Mouse (Mus musculus): Measurements from ENCODE around the gene Olfr111. TPM values are rescaled to one million over a fixed set of nuclear protein-coding genes. Genes with fewer than 3 reads are reported as not detected.
A peak's percentile ranks its signal among the peaks of the same experiment; 100 is the strongest.

The Olfr111 gene
- polyA plus RNA-seq, 1 experiment from 2014 or later: not detected

DNA sequence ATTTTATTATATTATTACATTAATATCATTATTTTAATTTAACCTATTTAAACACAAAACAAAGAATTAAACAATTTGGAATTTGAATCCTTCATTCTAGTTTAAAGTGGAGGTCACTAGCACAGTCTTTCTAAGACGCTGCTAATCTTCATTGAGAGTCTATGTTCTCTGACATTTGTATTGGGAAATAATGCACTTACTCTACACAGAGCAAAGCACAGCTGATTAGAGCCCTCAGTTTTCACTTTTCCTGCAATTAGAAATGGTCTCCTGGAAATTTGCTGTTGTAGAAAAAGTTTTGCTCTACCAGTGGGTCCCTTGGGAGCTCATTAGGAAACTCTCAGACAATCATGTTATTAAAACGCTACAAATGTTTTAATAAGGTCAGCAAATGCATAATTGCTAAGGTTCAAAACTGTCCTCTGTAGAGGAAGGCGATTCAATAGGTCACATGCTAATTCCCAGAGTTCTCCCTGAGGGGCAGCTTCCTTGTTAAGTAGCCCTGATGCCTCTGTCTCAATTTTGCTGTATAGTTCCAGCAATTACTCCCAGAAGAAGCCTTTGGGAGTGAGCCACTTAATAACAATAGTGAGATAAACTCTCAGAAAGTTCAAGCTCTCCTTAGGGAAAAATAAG is 36.1 kb downstream of the Olfr111 start:
- 71% methylated on average over 3 of the region's 3 CpGs for WGBS
- no peak overlapping the region for H3K4me2 ChIP-seq (ENCODE audit: low read depth, low read length)
- ATAC-seq: no peak
- H3K4me1 ChIP-seq (ENCODE audit: control insufficient read depth, insufficient read depth, low read length): no peaks in the 10 kb centered on the region
- no peak overlapping the region for H3K9ac ChIP-seq (ENCODE audit: low read depth, low read length)
- no peaks in the 10 kb centered on the region for H3K36me3 ChIP-seq (ENCODE audit: control insufficient read depth, insufficient read depth, low read length)
- H3K4me3 ChIP-seq (ENCODE audit: low read length): no peak overlapping the region
- no peaks in the 10 kb centered on the region for H3K27me3 ChIP-seq (replicated peaks; ENCODE audit: control insufficient read depth, insufficient read depth, low read length)
- H3K27ac ChIP-seq (ENCODE audit: low read length): no peak overlapping the region
- H3K9me3 ChIP-seq (ENCODE audit: control insufficient read depth, low read length): no peaks in the 10 kb centered on the region

DNA sequence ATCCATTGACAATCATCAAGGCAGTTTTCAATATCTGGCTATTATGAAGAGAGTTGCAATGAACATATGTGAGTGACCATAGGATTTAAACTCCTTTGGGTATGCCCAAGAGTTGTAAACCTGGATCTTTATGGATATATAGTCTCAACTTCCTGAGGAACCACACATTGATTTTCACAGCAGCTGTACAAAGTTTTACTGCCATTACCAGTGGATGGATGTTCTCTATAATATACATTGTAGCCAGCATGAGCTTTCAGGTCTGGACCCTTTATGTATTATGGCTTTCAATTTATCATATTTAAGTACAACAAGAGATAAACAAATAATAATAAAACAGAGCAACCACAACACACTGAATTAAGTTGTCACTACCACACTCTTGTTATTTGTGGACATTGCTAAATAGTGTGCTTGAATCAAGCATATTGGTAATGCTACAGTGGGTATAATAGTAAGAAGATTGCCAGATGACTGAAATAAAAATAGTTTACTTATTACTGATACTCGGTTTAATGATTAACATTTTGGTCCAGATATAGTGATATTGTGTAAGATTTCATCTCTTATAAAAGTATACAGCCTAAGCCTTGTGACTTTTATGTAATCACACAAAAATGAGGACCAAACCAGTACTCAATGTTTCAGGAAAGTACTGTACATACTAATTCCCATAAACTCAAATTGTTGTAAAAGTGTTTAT is 51.2 kb downstream of the Olfr111 start:
- Histone ChIP-seq H3K27ac (ENCODE audit: low read length) (no peak overlapping the region), H3K4me1 (ENCODE audit: control insufficient read depth, insufficient read depth, low read length) (no peaks in the 10 kb centered on the region), H3K9me3 (ENCODE audit: control insufficient read depth, low read length) (no peaks in the 10 kb centered on the region), H3K36me3 (ENCODE audit: control insufficient read depth, insufficient read depth, low read length) (no peaks in the 10 kb centered on the region), H3K4me3 (ENCODE audit: low read length) (no peak overlapping the region), H3K9ac (ENCODE audit: low read depth, low read length) (no peak overlapping the region), H3K4me2 (ENCODE audit: low read depth, low read length) (no peak overlapping the region), H3K27me3 (replicated peaks; ENCODE audit: control insufficient read depth, insufficient read depth, low read length) (no peaks in the 10 kb centered on the region)
- peak; percentile 96 for ATAC-seq
- WGBS: 51% methylated on average over 1 of the region's 1 CpGs

DNA sequence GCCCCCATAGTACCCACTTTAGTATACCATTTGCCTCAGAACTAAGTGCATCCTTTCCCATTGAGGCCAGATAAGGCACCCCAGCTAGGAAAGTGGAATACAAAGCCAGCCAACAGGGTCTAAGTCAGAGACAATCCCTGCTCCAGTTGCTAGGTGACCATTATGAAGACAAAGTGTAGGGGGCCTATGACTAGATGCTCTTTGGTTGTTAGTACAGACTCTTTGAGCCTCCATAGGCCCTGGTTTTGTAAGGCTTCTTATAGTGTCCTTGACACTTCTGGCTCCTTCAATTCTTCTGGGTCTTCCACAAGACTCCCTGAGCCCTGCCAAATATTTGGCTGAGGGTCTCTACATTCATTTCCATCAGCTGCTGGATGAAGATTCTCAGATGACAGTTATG is 61.5 kb downstream of the Olfr111 start, which contains the start of gene Olfr112:
TSS of gene Olfr112 (minus strand) at position 101 of the 400 bp plus-strand sequence.
- Histone ChIP-seq H3K27ac (ENCODE audit: low read length) (no peak within 1 kb of the TSS), H3K4me3 (ENCODE audit: low read length) (no peak within 1 kb of the TSS), H3K36me3 (ENCODE audit: control insufficient read depth, insufficient read depth, low read length) (no peaks in the 10 kb centered on the region), H3K27me3 (replicated peaks; ENCODE audit: control insufficient read depth, insufficient read depth, low read length) (no peaks in the 10 kb centered on the region), H3K4me2 (ENCODE audit: low read depth, low read length) (no peak within 1 kb of the TSS), H3K9me3 (ENCODE audit: control insufficient read depth, low read length) (no peaks in the 10 kb centered on the region), H3K9ac (ENCODE audit: low read depth, low read length) (no peak within 1 kb of the TSS), H3K4me1 (ENCODE audit: control insufficient read depth, insufficient read depth, low read length) (no peaks in the 10 kb centered on the region)
- ATAC-seq: no peak

DNA sequence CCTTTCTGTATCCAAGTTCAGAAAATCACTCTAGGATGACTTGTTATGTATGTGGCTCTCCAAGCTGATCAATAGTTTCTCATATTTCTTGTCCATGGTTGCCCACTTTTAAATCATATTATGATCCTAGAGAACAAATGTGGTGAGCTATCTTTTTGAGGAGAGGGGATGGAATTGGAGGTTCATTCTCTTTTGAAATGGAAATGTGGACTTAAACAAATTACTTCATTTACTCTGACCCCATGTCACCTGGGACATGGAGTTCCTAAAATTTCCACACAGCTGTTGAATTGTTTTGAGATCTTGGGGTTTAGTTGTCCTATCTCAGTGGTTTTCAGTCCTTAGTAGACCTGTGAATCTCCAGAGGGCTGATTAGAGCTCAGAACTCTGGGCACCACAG is 69.7 kb downstream of the Olfr111 start, which contains the start of gene Olfr113:
TSS of gene Olfr113 (minus strand) at position 101 of the 400 bp plus-strand sequence.
- Histone ChIP-seq H3K4me2 (ENCODE audit: low read depth, low read length) (no peak within 1 kb of the TSS), H3K4me3 (ENCODE audit: low read length) (no peak within 1 kb of the TSS), H3K27me3 (replicated peaks; ENCODE audit: control insufficient read depth, insufficient read depth, low read length) (no peaks in the 10 kb centered on the region), H3K36me3 (ENCODE audit: control insufficient read depth, insufficient read depth, low read length) (no peaks in the 10 kb centered on the region), H3K4me1 (ENCODE audit: control insufficient read depth, insufficient read depth, low read length) (no peaks in the 10 kb centered on the region), H3K9ac (ENCODE audit: low read depth, low read length) (no peak within 1 kb of the TSS), H3K9me3 (ENCODE audit: control insufficient read depth, low read length) (no peaks in the 10 kb centered on the region), H3K27ac (ENCODE audit: low read length) (no peak within 1 kb of the TSS)
- ATAC-seq: no peak

Other genes with a start within 250 kb of the Olfr111 start
- gene Olfr98, start 244.3 kb upstream of the Olfr111 start, polyA plus RNA-seq (2015; fragmentation: Nextera tagmentation; extraction: Ambion mirVana): not detected in 2 replicates
- 5.1 and 5.2 TPM in 2 replicates for gene H2-M3, start 237.8 kb upstream of the Olfr111 start, polyA plus RNA-seq (2015; fragmentation: Nextera tagmentation; extraction: Ambion mirVana)
- gene Olfr99, start 224.6 kb upstream of the Olfr111 start, polyA plus RNA-seq (2015; fragmentation: Nextera tagmentation; extraction: Ambion mirVana): 0.10 TPM in 1 of 2 replicates, not detected in the other
- not detected in 2 replicates for gene Olfr101, start 203.7 kb upstream of the Olfr111 start, polyA plus RNA-seq (2015; fragmentation: Nextera tagmentation; extraction: Ambion mirVana)
- not detected in 2 replicates for gene Olfr102, start 191.0 kb upstream of the Olfr111 start, polyA plus RNA-seq (2015; fragmentation: Nextera tagmentation; extraction: Ambion mirVana)
- not detected in 2 replicates for gene Olfr103, start 168.3 kb upstream of the Olfr111 start, polyA plus RNA-seq (2015; fragmentation: Nextera tagmentation; extraction: Ambion mirVana)
- not detected in 2 replicates for gene Olfr104-ps, start 148.4 kb upstream of the Olfr111 start, polyA plus RNA-seq (2015; fragmentation: Nextera tagmentation; extraction: Ambion mirVana)
- not detected in 2 replicates for gene Olfr105-ps, start 129.0 kb upstream of the Olfr111 start, polyA plus RNA-seq (2015; fragmentation: Nextera tagmentation; extraction: Ambion mirVana)
- not detected in 2 replicates for gene Olfr106-ps, start 117.6 kb upstream of the Olfr111 start, polyA plus RNA-seq (2015; fragmentation: Nextera tagmentation; extraction: Ambion mirVana)
- gene Olfr107, start 108.8 kb upstream of the Olfr111 start, polyA plus RNA-seq (2015; fragmentation: Nextera tagmentation; extraction: Ambion mirVana): not detected in 2 replicates
- gene Olfr108, start 62.5 kb upstream of the Olfr111 start, polyA plus RNA-seq (2015; fragmentation: Nextera tagmentation; extraction: Ambion mirVana): not detected in 2 replicates
- not detected in 2 replicates for gene Olfr109, start 49.1 kb upstream of the Olfr111 start, polyA plus RNA-seq (2015; fragmentation: Nextera tagmentation; extraction: Ambion mirVana)
- gene H2-M2, start 24.5 kb upstream of the Olfr111 start, polyA plus RNA-seq (2015; fragmentation: Nextera tagmentation; extraction: Ambion mirVana): 0.10 TPM in 1 of 2 replicates, not detected in the other
- not detected in 2 replicates for gene Olfr110, start 15.6 kb upstream of the Olfr111 start, polyA plus RNA-seq (2015; fragmentation: Nextera tagmentation; extraction: Ambion mirVana)
- not detected in 2 replicates for gene Olfr112, start 61.4 kb downstream of the Olfr111 start, polyA plus RNA-seq (2015; fragmentation: Nextera tagmentation; extraction: Ambion mirVana)
- gene Olfr113, start 69.6 kb downstream of the Olfr111 start, polyA plus RNA-seq (2015; fragmentation: Nextera tagmentation; extraction: Ambion mirVana): not detected in 2 replicates
- not detected in 2 replicates for gene Olfr114, start 84.7 kb downstream of the Olfr111 start, polyA plus RNA-seq (2015; fragmentation: Nextera tagmentation; extraction: Ambion mirVana)
- gene Olfr115, start 119.1 kb downstream of the Olfr111 start, polyA plus RNA-seq (2015; fragmentation: Nextera tagmentation; extraction: Ambion mirVana): not detected in 2 replicates
- gene Olfr116, start 119.2 kb downstream of the Olfr111 start, polyA plus RNA-seq (2015; fragmentation: Nextera tagmentation; extraction: Ambion mirVana): not detected in 2 replicates
- gene Olfr117, start 155.8 kb downstream of the Olfr111 start, polyA plus RNA-seq (2015; fragmentation: Nextera tagmentation; extraction: Ambion mirVana): not detected in 2 replicates
- gene Olfr118, start 159.0 kb downstream of the Olfr111 start, polyA plus RNA-seq (2015; fragmentation: Nextera tagmentation; extraction: Ambion mirVana): not detected in 2 replicates
- gene Olfr119, start 188.5 kb downstream of the Olfr111 start, polyA plus RNA-seq (2015; fragmentation: Nextera tagmentation; extraction: Ambion mirVana): not detected in 2 replicates
- not detected in 2 replicates for gene Olfr120, start 213.8 kb downstream of the Olfr111 start, polyA plus RNA-seq (2015; fragmentation: Nextera tagmentation; extraction: Ambion mirVana)
- gene Olfr121, start 240.8 kb downstream of the Olfr111 start, polyA plus RNA-seq (2015; fragmentation: Nextera tagmentation; extraction: Ambion mirVana): not detected in 2 replicates